Mouse (Mus musculus) MN1 (cell line): ENCODE data around the gene Syce2.

ENCODE experiments used
- DNase-seq: peaks from one replicate; pipeline ENCODE4 v3.0.0-alpha.2; 2016; ENCODE audit warnings: low spot score

Syce2 gene

GRCm38 (mm10) chr8:84844397-84845070 lies 27.4 kb upstream of the Syce2 start:
- DNase-seq: peak; percentile 48

GRCm38 (mm10) chr8:84845355-84846093 lies 26.4 kb upstream of the Syce2 start:
- peak; percentile 85 for DNase-seq

- no peak for DNase-seq
These were observed 25.7 kb upstream of the Syce2 start for GRCm38 (mm10) chr8:84846094-84846721.

- peak; percentile 100 for DNase-seq
These were observed 25.0 kb upstream of the Syce2 start, which contains the start of gene Calr for GRCm38 (mm10) chr8:84846722-84847572. TSS of gene Calr (minus strand) at chr8:84846934.

GRCm38 (mm10) chr8:84847684-84848435 lies 24.1 kb upstream of the Syce2 start:
- peak; percentile 39 for DNase-seq

GRCm38 (mm10) chr8:84856434-84856833 lies 15.5 kb upstream of the Syce2 start:
- no peak for DNase-seq

- peak; percentile 97 for DNase-seq
These were observed 15.0 kb upstream of the Syce2 start, which contains the start of gene Farsa for GRCm38 (mm10) chr8:84856864-84857441. TSS of gene Farsa (plus strand) at chr8:84856989.

- no peak for DNase-seq
These were observed 526 bp downstream of the Syce2 start for GRCm38 (mm10) chr8:84872309-84872965.

- DNase-seq: no peak
These were observed 1.1 kb downstream of the Syce2 start for GRCm38 (mm10) chr8:84873016-84873415.

- no peak for DNase-seq
These were observed 2.4 kb downstream of the Syce2 start for GRCm38 (mm10) chr8:84874339-84874738.

- DNase-seq: peak; percentile 64
These were observed 5.6 kb downstream of the Syce2 start for GRCm38 (mm10) chr8:84877297-84878035.

GRCm38 (mm10) chr8:84878915-84879314 lies 7.0 kb downstream of the Syce2 start:
- no peak for DNase-seq

GRCm38 (mm10) chr8:84884728-84885127 lies 12.8 kb downstream of the Syce2 start:
- DNase-seq: no peak

GRCm38 (mm10) chr8:84888280-84888679 lies 16.4 kb downstream of the Syce2 start:
- no peak for DNase-seq

- no peak for DNase-seq
These were observed 17.2 kb downstream of the Syce2 start for GRCm38 (mm10) chr8:84889141-84889540.

GRCm38 (mm10) chr8:84892993-84893708 lies 21.2 kb downstream of the Syce2 start:
- no peak for DNase-seq

GRCm38 (mm10) chr8:84893709-84894134 lies 21.8 kb downstream of the Syce2 start, which contains the start of gene Gcdh:
TSS of gene Gcdh (minus strand) at chr8:84893921.
- DNase-seq: peak; percentile 95

- DNase-seq: no peak
These were observed 24.1 kb downstream of the Syce2 start for GRCm38 (mm10) chr8:84895963-84896362.

GRCm38 (mm10) chr8:84901071-84901470 lies 29.2 kb downstream of the Syce2 start:
- DNase-seq: no peak
